Mouse (Mus musculus) ovary, postnatal 10 days (tissue): ENCODE data around the gene Cdk4.
A peak's percentile ranks its signal among the peaks of the same experiment; 100 is the strongest.
"Not testable (repeated sequence)": the region's sequence is repeated elsewhere in the genome, so short reads cannot be mapped to it uniquely, and the experiment has no call there.

ENCODE experiments used
- DNase-seq: peaks from one replicate; pipeline ENCODE4 v3.0.0; 2022; ENCODE audit warnings: low spot score

Gene Cdk4

GRCm38 (mm10) chr10:127058161-127058560, 5.2 kb upstream of the Cdk4 start:
- no peak for DNase-seq

GRCm38 (mm10) chr10:127058708-127059107, 4.6 kb upstream of the Cdk4 start:
- DNase-seq: no peak

GRCm38 (mm10) chr10:127059174-127059967, 4.0 kb upstream of the Cdk4 start:
- no peak for DNase-seq

GRCm38 (mm10) chr10:127059968-127060916, 3.1 kb upstream of the Cdk4 start, which contains the start of gene March9:
Gene March9, minus strand, starts transcription at chr10:127060184.
- no peak for DNase-seq

- DNase-seq: no peak
Measured at GRCm38 (mm10) chr10:127061085-127061484, 2.2 kb upstream of the Cdk4 start.

- DNase-seq: no peak
Measured at GRCm38 (mm10) chr10:127061513-127061912, 1.8 kb upstream of the Cdk4 start.

GRCm38 (mm10) chr10:127062101-127062500, 1.2 kb upstream of the Cdk4 start:
- not testable (repeated sequence) for DNase-seq

GRCm38 (mm10) chr10:127062503-127062902, 831 bp upstream of the Cdk4 start:
- DNase-seq: no peak

GRCm38 (mm10) chr10:127063913-127064870, 858 bp downstream of the Cdk4 start:
- no peak for DNase-seq

GRCm38 (mm10) chr10:127065981-127066380, 2.6 kb downstream of the Cdk4 start:
- no peak for DNase-seq

GRCm38 (mm10) chr10:127066519-127067018, 3.2 kb downstream of the Cdk4 start:
- DNase-seq: no peak

GRCm38 (mm10) chr10:127068360-127069038, 5.2 kb downstream of the Cdk4 start:
- DNase-seq: no peak

- DNase-seq: no peak
Measured at GRCm38 (mm10) chr10:127069281-127070189, 6.2 kb downstream of the Cdk4 start.

- peak; percentile 53 for DNase-seq
Measured at GRCm38 (mm10) chr10:127070190-127071121, 7.1 kb downstream of the Cdk4 start, which contains the start of gene Tspan31. Gene Tspan31, minus strand, starts transcription at chr10:127070264.

GRCm38 (mm10) chr10:127071203-127071602, 7.9 kb downstream of the Cdk4 start:
- no peak for DNase-seq

- not testable (repeated sequence) for DNase-seq
Measured at GRCm38 (mm10) chr10:127072270-127072669, 8.9 kb downstream of the Cdk4 start.

- not testable (repeated sequence) for DNase-seq
Measured at GRCm38 (mm10) chr10:127072969-127073368, 9.6 kb downstream of the Cdk4 start.

GRCm38 (mm10) chr10:127073981-127074380, 10.6 kb downstream of the Cdk4 start:
- DNase-seq: no peak
